Mouse (Mus musculus): ENCODE results near the gene Col26a1. TPM values are rescaled to one million over a fixed set of nuclear protein-coding genes. Genes with fewer than 3 reads are reported as not detected.

Col26a1 gene
- polyA plus RNA-seq, 1 experiment from 2014 or later, result 8.8 TPM

DNA sequence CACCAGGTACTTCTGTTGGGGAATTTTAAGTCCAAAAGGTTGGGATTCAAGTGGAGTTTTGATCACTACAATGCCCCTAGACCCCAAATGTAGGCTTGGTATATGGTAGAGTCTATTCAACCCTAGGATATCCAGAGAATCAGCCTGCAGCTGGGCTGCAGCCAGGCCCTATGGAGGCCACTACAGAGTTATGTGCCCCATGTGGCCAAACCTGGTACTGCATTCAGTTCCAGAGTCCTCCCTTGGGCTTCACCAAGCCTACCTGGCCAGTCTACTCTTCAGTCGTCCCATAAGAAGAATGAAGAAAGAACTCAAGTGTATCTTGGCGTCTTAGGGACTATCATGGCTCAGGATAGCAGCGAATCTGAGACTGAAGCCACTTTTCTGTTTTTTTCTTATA is 179.3 kb downstream of the Col26a1 start:
- Histone ChIP-seq H3K36me3 (ENCODE audit: control insufficient read depth, insufficient read depth, low read length) (no peaks in the 10 kb centered on the region), H3K27me3 (replicated peaks; ENCODE audit: control insufficient read depth, insufficient read depth, low read length) (no peaks in the 10 kb centered on the region), H3K4me1 (ENCODE audit: control insufficient read depth, insufficient read depth, low read length) (no peaks in the 10 kb centered on the region), H3K4me2 (ENCODE audit: low read length) (no peak overlapping the region), H3K4me3 (ENCODE audit: low read depth, low read length) (no peak overlapping the region), H3K9ac (ENCODE audit: low read length) (no peak overlapping the region), H3K27ac (ENCODE audit: low read depth, low read length) (no peak overlapping the region), H3K9me3 (replicated peaks; ENCODE audit: control insufficient read depth, low read length) (no peaks in the 10 kb centered on the region; the same call in 1 of the 2 replicates)
- DNase-seq (ENCODE audit: low spot score) (peak; percentile 54), ATAC-seq (no peak)
- 43% methylated on average over 3 of the region's 3 CpGs for WGBS

DNA sequence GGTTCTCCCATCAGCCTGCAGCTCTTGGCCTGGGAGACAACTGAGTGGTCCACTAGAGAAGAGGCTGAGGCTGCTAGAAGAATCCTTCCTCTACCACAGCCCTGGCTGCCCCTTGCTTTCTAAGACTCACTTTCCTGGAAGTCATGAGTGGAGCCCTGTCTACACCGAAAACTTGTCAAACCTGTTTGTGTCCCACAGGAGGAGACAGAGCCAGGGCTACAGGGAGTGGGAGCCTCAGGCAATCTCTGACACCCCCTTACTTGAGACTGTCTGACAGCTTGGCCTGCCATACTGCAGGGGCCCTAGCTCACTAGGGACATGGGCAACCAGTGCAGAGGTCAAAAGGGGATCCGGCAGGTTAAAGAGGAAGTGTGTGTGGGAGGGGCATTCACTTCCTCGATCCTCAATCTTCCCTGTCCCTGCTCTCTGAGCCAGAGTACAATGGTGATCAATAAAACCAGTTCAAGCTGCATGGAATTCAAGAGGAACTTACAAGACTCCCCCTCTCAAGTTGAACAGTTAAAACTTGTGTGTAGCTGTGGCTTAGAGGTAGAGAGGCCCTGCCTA is 180.8 kb downstream of the Col26a1 start:
- DNase-seq (ENCODE audit: low spot score) (no peak), ATAC-seq (no peak)
- Histone ChIP-seq H3K9ac (ENCODE audit: low read length) (no peak overlapping the region), H3K9me3 (replicated peaks; ENCODE audit: control insufficient read depth, low read length) (no peaks in the 10 kb centered on the region; the same call in 1 of the 2 replicates), H3K27ac (ENCODE audit: low read depth, low read length) (no peak overlapping the region), H3K4me2 (ENCODE audit: low read length) (no peak overlapping the region), H3K27me3 (replicated peaks; ENCODE audit: control insufficient read depth, insufficient read depth, low read length) (no peaks in the 10 kb centered on the region), H3K4me3 (ENCODE audit: low read depth, low read length) (no peak overlapping the region), H3K36me3 (ENCODE audit: control insufficient read depth, insufficient read depth, low read length) (no peaks in the 10 kb centered on the region), H3K4me1 (ENCODE audit: control insufficient read depth, insufficient read depth, low read length) (no peaks in the 10 kb centered on the region)
- WGBS, result 86% methylated on average over 3 of the region's 3 CpGs

DNA sequence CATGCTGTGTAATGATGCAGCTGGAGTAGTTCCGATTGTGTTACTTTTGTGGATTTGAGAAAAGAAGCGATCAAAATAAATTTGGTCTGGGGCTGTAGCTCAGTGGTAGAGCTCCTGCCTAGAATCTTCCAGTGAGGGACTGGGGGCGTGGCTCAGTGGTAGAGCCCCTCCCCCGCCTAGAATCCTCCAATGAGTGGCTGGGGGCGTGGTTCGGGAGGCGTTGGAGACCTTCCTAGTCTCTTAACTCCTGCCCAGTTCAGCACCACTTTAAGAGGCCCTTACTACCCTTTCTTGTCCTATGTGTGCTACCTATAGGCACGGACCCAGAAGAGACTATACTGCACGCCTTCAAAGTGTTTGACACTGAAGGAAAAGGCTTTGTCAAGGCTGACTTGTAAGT is 185.4 kb downstream of the Col26a1 start:
- no peak overlapping the region for H3K27ac ChIP-seq (ENCODE audit: low read depth, low read length)
- WGBS, result 78% methylated on average over 9 of the region's 9 CpGs
- DNase-seq (ENCODE audit: low spot score) (no peak), ATAC-seq (no peak)
- no peak overlapping the region for H3K4me2 ChIP-seq (ENCODE audit: low read length)
- H3K4me1 ChIP-seq (ENCODE audit: control insufficient read depth, insufficient read depth, low read length), result no peaks in the 10 kb centered on the region
- H3K36me3 ChIP-seq (ENCODE audit: control insufficient read depth, insufficient read depth, low read length), result no peaks in the 10 kb centered on the region
- H3K9ac ChIP-seq (ENCODE audit: low read length), result no peak overlapping the region
- H3K9me3 ChIP-seq (replicated peaks; ENCODE audit: control insufficient read depth, low read length), result no peaks in the 10 kb centered on the region
- H3K27me3 ChIP-seq (replicated peaks; ENCODE audit: control insufficient read depth, insufficient read depth, low read length), result no peaks in the 10 kb centered on the region
- no peak overlapping the region for H3K4me3 ChIP-seq (ENCODE audit: low read depth, low read length)

DNA sequence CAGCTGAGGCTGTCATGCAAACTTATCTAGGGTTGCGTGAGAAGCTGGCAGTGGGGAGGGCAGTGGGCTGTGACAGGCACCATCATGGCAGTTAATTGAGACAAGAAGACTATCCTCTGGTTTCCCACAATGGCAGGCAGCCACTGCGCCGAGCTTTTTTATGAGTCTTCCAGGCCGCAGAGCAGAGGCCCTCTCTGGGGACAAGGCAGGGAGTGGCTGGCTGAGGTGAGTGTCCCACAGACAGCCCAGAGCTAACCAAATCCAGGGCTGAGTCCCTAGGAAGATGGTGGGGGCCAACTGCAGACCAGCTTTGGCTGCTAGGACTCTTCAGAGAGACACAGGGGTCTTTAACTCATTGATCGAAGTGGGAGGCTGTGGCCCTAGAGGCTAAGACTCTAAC is 186.5 kb downstream of the Col26a1 start:
- H3K36me3 ChIP-seq (ENCODE audit: control insufficient read depth, insufficient read depth, low read length), result no peaks in the 10 kb centered on the region
- no peaks in the 10 kb centered on the region for H3K27me3 ChIP-seq (replicated peaks; ENCODE audit: control insufficient read depth, insufficient read depth, low read length)
- H3K4me3 ChIP-seq (ENCODE audit: low read depth, low read length), result no peak overlapping the region
- H3K27ac ChIP-seq (ENCODE audit: low read depth, low read length), result no peak overlapping the region
- DNase-seq (ENCODE audit: low spot score) (no peak), ATAC-seq (no peak)
- H3K4me2 ChIP-seq (ENCODE audit: low read length), result no peak overlapping the region
- WGBS, result 87% methylated on average over 5 of the region's 5 CpGs
- no peaks in the 10 kb centered on the region for H3K4me1 ChIP-seq (ENCODE audit: control insufficient read depth, insufficient read depth, low read length)
- H3K9me3 ChIP-seq (replicated peaks; ENCODE audit: control insufficient read depth, low read length), result no peaks in the 10 kb centered on the region
- no peak overlapping the region for H3K9ac ChIP-seq (ENCODE audit: low read length)

DNA sequence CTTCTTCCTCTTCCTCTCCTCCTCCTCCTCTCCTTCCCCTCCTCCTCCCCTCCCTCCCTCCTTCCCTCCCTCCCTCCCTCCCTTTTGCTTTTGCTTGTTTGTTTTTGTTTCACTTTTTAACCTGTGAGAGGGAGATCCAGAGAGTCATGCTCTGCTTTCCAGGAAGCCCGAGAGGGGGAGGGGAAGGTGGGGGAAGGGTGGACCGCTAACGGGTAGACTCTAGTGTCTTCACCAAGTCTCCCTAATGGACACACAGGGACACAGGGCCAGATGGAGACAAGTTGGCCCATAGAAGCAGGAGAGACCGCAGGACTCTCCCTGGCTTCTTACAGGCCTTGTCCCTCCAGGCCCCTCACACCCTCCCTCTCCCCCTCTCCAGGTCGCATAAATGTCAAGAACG is 188.0 kb downstream of the Col26a1 start:
- Histone ChIP-seq H3K27ac (ENCODE audit: low read depth, low read length) (no peak overlapping the region), H3K9me3 (replicated peaks; ENCODE audit: control insufficient read depth, low read length) (no peaks in the 10 kb centered on the region), H3K4me3 (ENCODE audit: low read depth, low read length) (no peak overlapping the region), H3K4me1 (ENCODE audit: control insufficient read depth, insufficient read depth, low read length) (no peaks in the 10 kb centered on the region), H3K9ac (ENCODE audit: low read length) (no peak overlapping the region), H3K36me3 (ENCODE audit: control insufficient read depth, insufficient read depth, low read length) (no peaks in the 10 kb centered on the region), H3K4me2 (ENCODE audit: low read length) (no peak overlapping the region), H3K27me3 (replicated peaks; ENCODE audit: control insufficient read depth, insufficient read depth, low read length) (no peaks in the 10 kb centered on the region)
- WGBS, result 79% methylated on average over 6 of the region's 6 CpGs
- ATAC-seq (no peak), DNase-seq (ENCODE audit: low spot score) (no peak)

DNA sequence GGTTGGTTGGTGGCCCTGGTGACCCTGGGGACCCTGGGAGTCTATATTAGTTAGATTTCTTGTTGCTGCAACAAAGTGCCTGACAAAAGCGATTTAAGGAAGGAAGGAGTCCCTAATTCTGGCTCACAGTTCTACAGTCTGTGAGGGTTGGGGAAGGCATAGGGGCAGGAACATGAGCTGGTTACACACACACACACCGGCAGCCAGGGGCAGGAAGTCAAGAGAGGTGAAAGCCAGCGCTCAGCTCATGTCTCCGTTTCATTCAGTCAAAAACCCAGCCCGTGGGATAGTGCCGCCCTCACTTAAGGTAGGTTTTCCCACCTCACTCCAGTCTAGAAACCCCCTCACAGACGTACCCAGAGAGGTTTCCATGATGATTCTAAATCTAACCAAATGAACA is 189.6 kb downstream of the Col26a1 start:
- Histone ChIP-seq H3K4me2 (ENCODE audit: low read length) (no peak overlapping the region), H3K9me3 (replicated peaks; ENCODE audit: control insufficient read depth, low read length) (no peaks in the 10 kb centered on the region), H3K9ac (ENCODE audit: low read length) (no peak overlapping the region), H3K4me3 (ENCODE audit: low read depth, low read length) (no peak overlapping the region), H3K27ac (ENCODE audit: low read depth, low read length) (no peak overlapping the region), H3K27me3 (replicated peaks; ENCODE audit: control insufficient read depth, insufficient read depth, low read length) (no peaks in the 10 kb centered on the region), H3K4me1 (ENCODE audit: control insufficient read depth, insufficient read depth, low read length) (no peaks in the 10 kb centered on the region), H3K36me3 (ENCODE audit: control insufficient read depth, insufficient read depth, low read length) (no peaks in the 10 kb centered on the region)
- DNase-seq (ENCODE audit: low spot score) (no peak), ATAC-seq (no peak)
- 83% methylated on average over 7 of the region's 7 CpGs for WGBS

DNA sequence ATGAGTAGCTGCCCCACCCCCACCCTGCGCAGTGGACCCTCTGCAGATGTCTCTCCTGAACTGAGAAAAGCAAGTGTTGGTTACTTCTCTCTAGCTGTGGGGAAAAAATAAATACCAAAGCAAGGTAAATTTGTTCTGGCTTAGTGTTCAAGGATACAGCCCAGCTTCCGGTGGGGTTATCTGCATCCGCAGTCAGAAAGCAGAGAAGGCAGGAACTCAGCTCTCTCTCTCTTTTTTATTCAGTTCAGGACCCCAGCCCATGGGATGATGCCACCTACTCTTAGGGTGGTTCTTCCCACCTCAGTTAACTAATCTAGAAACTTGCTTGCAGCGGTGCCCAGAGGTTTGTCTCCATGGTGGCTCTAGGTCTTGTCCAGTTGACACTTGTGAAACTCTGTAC is 190.2 kb downstream of the Col26a1 start, which contains the start of gene Myl10:
Gene Myl10 (plus strand): TSS at position 363 of the 400 bp plus-strand sequence.
- WGBS, result 92% methylated on average over 4 of the region's 4 CpGs
- no peak for DNase-seq (ENCODE audit: low spot score)

More for the DNA sequence above, 190.2 kb downstream of the Col26a1 start, which contains the start of gene Myl10:
- H3K9me3 ChIP-seq (replicated peaks; ENCODE audit: control insufficient read depth, low read length), result no peaks in the 10 kb centered on the region
- no peaks in the 10 kb centered on the region for H3K4me1 ChIP-seq (ENCODE audit: control insufficient read depth, insufficient read depth, low read length)
- H3K36me3 ChIP-seq (ENCODE audit: control insufficient read depth, insufficient read depth, low read length), result no peaks in the 10 kb centered on the region
- no peak within 1 kb of the TSS for H3K27ac ChIP-seq (ENCODE audit: low read depth, low read length)
- H3K27me3 ChIP-seq (replicated peaks; ENCODE audit: control insufficient read depth, insufficient read depth, low read length), result no peaks in the 10 kb centered on the region
- H3K4me2 ChIP-seq (ENCODE audit: low read length), result no peak within 1 kb of the TSS
- no peak within 1 kb of the TSS for H3K4me3 ChIP-seq (ENCODE audit: low read depth, low read length)
- no peak within 1 kb of the TSS for H3K9ac ChIP-seq (ENCODE audit: low read length)
- ATAC-seq, result no peak

Other genes with a start within 250 kb of the Col26a1 start
- gene Myl10, start 190.1 kb downstream of the Col26a1 start, polyA plus RNA-seq (2014; fragmentation: Nextera tagmentation; extraction: Ambion mirVana), result not detected in 2 replicates
- gene Ift22, start 24.9 kb upstream of the Col26a1 start, polyA plus RNA-seq (2014; fragmentation: Nextera tagmentation; extraction: Ambion mirVana), result 137 and 158 TPM in 2 replicates
- 432 and 495 TPM in 2 replicates for gene Fis1, start 70.1 kb upstream of the Col26a1 start, polyA plus RNA-seq (2014; fragmentation: Nextera tagmentation; extraction: Ambion mirVana)
- 0.11 TPM in 1 of 2 replicates, not detected in the other for gene Cldn15, start 83.4 kb upstream of the Col26a1 start, polyA plus RNA-seq (2014; fragmentation: Nextera tagmentation; extraction: Ambion mirVana)
- gene Plod3, start 103.8 kb upstream of the Col26a1 start, polyA plus RNA-seq (2014; fragmentation: Nextera tagmentation; extraction: Ambion mirVana), result 21.7 and 22.2 TPM in 2 replicates
- 125 and 136 TPM in 2 replicates for gene Znhit1, start 104.8 kb upstream of the Col26a1 start, polyA plus RNA-seq (2014; fragmentation: Nextera tagmentation; extraction: Ambion mirVana)
- 2.7 and 3.8 TPM in 2 replicates for gene Vgf, start 143.2 kb upstream of the Col26a1 start, polyA plus RNA-seq (2014; fragmentation: Nextera tagmentation; extraction: Ambion mirVana)
- gene Ap1s1, start 162.9 kb upstream of the Col26a1 start, polyA plus RNA-seq (2014; fragmentation: Nextera tagmentation; extraction: Ambion mirVana), result 242 and 250 TPM in 2 replicates
- 0.14 and 0.28 TPM in 2 replicates for gene Serpine1, start 189.1 kb upstream of the Col26a1 start, polyA plus RNA-seq (2014; fragmentation: Nextera tagmentation; extraction: Ambion mirVana)
- 3.2 and 4.8 TPM in 2 replicates for gene Trim56, start 233.0 kb upstream of the Col26a1 start, polyA plus RNA-seq (2014; fragmentation: Nextera tagmentation; extraction: Ambion mirVana)

Data from forebrain, embryonic 14.5 days (tissue).